ENCODE assay signal across 19 mouse cellular contexts in the genomic region with DNA sequence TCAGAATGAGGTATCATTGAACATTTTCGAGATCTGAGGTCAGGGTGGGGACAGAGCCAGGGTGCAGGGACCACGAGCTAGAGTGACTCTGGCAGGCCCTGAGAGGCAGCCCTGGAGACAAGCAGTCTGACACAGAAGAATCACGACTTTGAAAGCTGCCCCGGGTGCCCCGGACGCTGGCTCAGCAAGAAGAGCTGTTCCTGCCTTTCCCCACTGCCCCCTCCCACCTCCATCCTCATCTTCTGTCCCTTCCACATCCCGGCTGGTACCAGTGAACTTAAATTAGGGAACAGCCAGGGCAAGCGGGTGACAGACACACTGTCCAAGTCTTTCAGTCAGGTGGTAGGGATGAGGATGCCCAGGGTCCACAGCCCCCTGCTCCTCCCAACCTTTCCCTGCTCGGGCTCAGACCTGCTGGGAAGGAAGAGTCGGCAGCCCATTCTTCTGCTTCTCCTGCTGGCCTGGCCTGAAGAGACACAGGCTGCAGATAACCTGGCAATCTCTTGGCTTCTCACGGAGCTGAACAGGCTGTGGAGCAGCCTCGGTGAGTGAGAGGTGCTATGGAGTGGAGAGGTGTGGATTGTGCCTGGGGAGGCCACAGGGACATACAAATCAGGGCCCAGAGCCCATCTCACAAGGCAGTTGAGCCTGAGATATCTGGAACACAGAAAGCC. TPM values are rescaled to one million over a fixed set of nuclear protein-coding genes. Genes with fewer than 3 reads are reported as not detected.
DNase-seq lines count a peak whose midpoint lies in the region; ATAC-seq and TF ChIP-seq lines count a peak whose summit lies in the region.
"Had no signal": no experiment of that assay in that cellular context is flagged by ENCODE, and none has a peak within 500 bp of the region (broad histone marks: within the 10 kb centered on the region; RNA-seq: fewer than 3 reads in every experiment).

No protein-coding gene starts in this region.

- no peaks in the 10 kb centered on the region for H3K27me3 ChIP-seq in forebrain, embryonic 10.5 days (ENCODE audit: poor library complexity, severe bottlenecking)
- H3K27me3 ChIP-seq in forebrain, embryonic 14.5 days (replicated peaks; ENCODE audit: control insufficient read depth, insufficient read depth, low read length), result no peaks in the 10 kb centered on the region
- peaks cover 4% of the 10 kb centered on the region; the same call in 1 of the 2 replicates for H3K27me3 ChIP-seq in hindbrain, embryonic 13.5 days
- no peaks in the 10 kb centered on the region for H3K27me3 ChIP-seq in hindbrain, postnatal 0 days (ENCODE audit: insufficient read depth, low read length)
- H3K27me3 ChIP-seq in embryonic facial prominence, embryonic 10.5 days (replicated peaks; ENCODE audit: low read depth, poor library complexity, severe bottlenecking), result peaks cover 7% of the 10 kb centered on the region; the same call in 1 of the 2 replicates
- H3K27me3 ChIP-seq: forebrain, embryonic 15.5 days; heart, embryonic 15.5 days; intestine, embryonic 15.5 days; liver, embryonic 15.5 days; Patski had no signal

- H3K4me2 ChIP-seq in forebrain, embryonic 14.5 days (ENCODE audit: low read length), result no peak overlapping the region
- no peak overlapping the region for H3K4me2 ChIP-seq in hindbrain, embryonic 13.5 days
- no peak overlapping the region for H3K4me2 ChIP-seq in hindbrain, postnatal 0 days (ENCODE audit: low read depth, low read length)
- H3K4me2 ChIP-seq: forebrain, embryonic 15.5 days; heart, embryonic 15.5 days; hindbrain, embryonic 14.5 days; intestine, embryonic 15.5 days; liver, embryonic 15.5 days had no signal

- peak overlapping the region; percentile 44; the same call in 1 of the 2 replicates for H3K27ac ChIP-seq in forebrain, embryonic 10.5 days
- H3K27ac ChIP-seq in forebrain, embryonic 14.5 days (ENCODE audit: low read depth, low read length), result no peak overlapping the region
- no peak overlapping the region for H3K27ac ChIP-seq in hindbrain, embryonic 13.5 days
- H3K27ac ChIP-seq in hindbrain, postnatal 0 days, result no peak overlapping the region
- H3K27ac ChIP-seq in embryonic facial prominence, embryonic 10.5 days (replicated peaks), result peak overlapping the region; percentile 27; the same call in 1 of the 2 replicates
- H3K27ac ChIP-seq: forebrain, embryonic 15.5 days; heart, embryonic 15.5 days; hindbrain, embryonic 14.5 days; intestine, embryonic 15.5 days; liver, embryonic 15.5 days had no signal

- H3K9me3 ChIP-seq in forebrain, embryonic 10.5 days, result no peaks in the 10 kb centered on the region
- no peaks in the 10 kb centered on the region for H3K9me3 ChIP-seq in forebrain, embryonic 14.5 days (replicated peaks; ENCODE audit: control insufficient read depth, low read length)
- no peaks in the 10 kb centered on the region for H3K9me3 ChIP-seq in hindbrain, embryonic 13.5 days
- no peaks in the 10 kb centered on the region for H3K9me3 ChIP-seq in hindbrain, postnatal 0 days (ENCODE audit: low read length)
- no peaks in the 10 kb centered on the region for H3K9me3 ChIP-seq in embryonic facial prominence, embryonic 10.5 days
- H3K9me3 ChIP-seq: forebrain, embryonic 15.5 days; heart, embryonic 15.5 days; intestine, embryonic 15.5 days; liver, embryonic 15.5 days had no signal

- H3K4me3 ChIP-seq in forebrain, embryonic 10.5 days, result no peak overlapping the region
- no peak overlapping the region for H3K4me3 ChIP-seq in forebrain, embryonic 14.5 days (ENCODE audit: low read depth, low read length)
- H3K4me3 ChIP-seq in hindbrain, embryonic 13.5 days, result no peak overlapping the region
- no peak overlapping the region for H3K4me3 ChIP-seq in hindbrain, postnatal 0 days (ENCODE audit: low read length)
- no peak overlapping the region for H3K4me3 ChIP-seq in embryonic facial prominence, embryonic 10.5 days
- H3K4me3 ChIP-seq: forebrain, embryonic 15.5 days; heart, embryonic 15.5 days; intestine, embryonic 15.5 days; liver, embryonic 15.5 days had no signal

- no peaks in the 10 kb centered on the region for H3K36me3 ChIP-seq in forebrain, embryonic 10.5 days (replicated peaks)
- no peaks in the 10 kb centered on the region for H3K36me3 ChIP-seq in forebrain, embryonic 14.5 days (ENCODE audit: control insufficient read depth, insufficient read depth, low read length)
- no peaks in the 10 kb centered on the region for H3K36me3 ChIP-seq in hindbrain, embryonic 13.5 days
- no peaks in the 10 kb centered on the region for H3K36me3 ChIP-seq in hindbrain, postnatal 0 days (ENCODE audit: insufficient read depth, low read length)
- H3K36me3 ChIP-seq in embryonic facial prominence, embryonic 10.5 days (replicated peaks), result no peaks in the 10 kb centered on the region
- H3K36me3 ChIP-seq: forebrain, embryonic 15.5 days; heart, embryonic 15.5 days; intestine, embryonic 15.5 days; liver, embryonic 15.5 days had no signal

- no peak overlapping the region for H3K9ac ChIP-seq in forebrain, embryonic 14.5 days (ENCODE audit: low read length)
- H3K9ac ChIP-seq in hindbrain, embryonic 13.5 days, result peak overlapping the region; percentile 13; the same call in 1 of the 2 replicates
- no peak overlapping the region; the same call in 1 of the 2 replicates for H3K9ac ChIP-seq in hindbrain, postnatal 0 days (replicated peaks; ENCODE audit: low read length)
- H3K9ac ChIP-seq: forebrain, embryonic 15.5 days; heart, embryonic 15.5 days; hindbrain, embryonic 14.5 days; intestine, embryonic 15.5 days; liver, embryonic 15.5 days had no signal

- no peak for ATAC-seq in forebrain, embryonic 14.5 days
- ATAC-seq in hindbrain, embryonic 13.5 days (ENCODE audit: low FRiP score), result no peak
- no peak for ATAC-seq in hindbrain, postnatal 0 days
- ATAC-seq: CD4-positive, CD25-positive, alpha-beta regulatory T cell, adult 4 months; forebrain, embryonic 15.5 days; intestine, embryonic 15.5 days; lung, postnatal 0 days; Patski had no signal

- H3K4me1 ChIP-seq in forebrain, embryonic 10.5 days, result peaks cover 37% of the 10 kb centered on the region
- H3K4me1 ChIP-seq in forebrain, embryonic 14.5 days (ENCODE audit: control insufficient read depth, insufficient read depth, low read length), result no peaks in the 10 kb centered on the region
- peaks cover 41% of the 10 kb centered on the region for H3K4me1 ChIP-seq in hindbrain, embryonic 13.5 days (replicated peaks)
- H3K4me1 ChIP-seq in hindbrain, postnatal 0 days (ENCODE audit: insufficient read depth, low read length), result peaks cover 17% of the 10 kb centered on the region
- H3K4me1 ChIP-seq in embryonic facial prominence, embryonic 10.5 days, result peaks cover 54% of the 10 kb centered on the region
- H3K4me1 ChIP-seq: forebrain, embryonic 15.5 days had no signal

- DNase-seq in forebrain, embryonic 10.5 days (ENCODE audit: extremely low spot score, low spot score), result no peak
- no peak for DNase-seq in forebrain, embryonic 14.5 days (ENCODE audit: low spot score)
- no peak for DNase-seq in hindbrain, postnatal 0 days (ENCODE audit: low spot score)
- DNase-seq in cerebellum, adult 8-10 months, result peak; percentile 67
- DNase-seq in embryonic facial prominence, embryonic 10.5 days (ENCODE audit: low spot score), result no peak
- DNase-seq in kidney, adult 11 months, result no peak
- DNase-seq in spleen, adult 12 weeks (ENCODE audit: low spot score), result no peak
- DNase-seq: adrenal gland, adult 8-10 months; midbrain, embryonic 14.5 days; retina, postnatal 1 day had no signal

- TF ChIP-seq CTCF in hindbrain, postnatal 0 days (IDR thresholded peaks at IDR 0.05; ENCODE audit: low read depth), result no peak

- 73% methylated on average over 12 of the region's 12 CpGs for WGBS in forebrain, embryonic 10.5 days
- WGBS in forebrain, embryonic 14.5 days, result 71% methylated on average over 12 of the region's 12 CpGs
- 69% methylated on average over 12 of the region's 12 CpGs for WGBS in hindbrain, embryonic 13.5 days
- WGBS in hindbrain, postnatal 0 days, result 58% methylated on average over 12 of the region's 12 CpGs
- 66% methylated on average over 12 of the region's 12 CpGs for WGBS in embryonic facial prominence, embryonic 10.5 days

RNA-seq across cellular contexts. Expression of a gene that starts 35.6 kb away (rescaled TPM):
- 2.3 and 2.8 TPM in 2 replicates for polyA plus RNA-seq in forebrain, embryonic 10.5 days (2016; fragmentation: Nextera tagmentation; extraction: Ambion mirVana)
- 1.5 and 1.9 TPM in 2 replicates for polyA plus RNA-seq in forebrain, embryonic 14.5 days (2014; fragmentation: Nextera tagmentation; extraction: Ambion mirVana)
- 3.6 and 3.8 TPM in 2 replicates for polyA plus RNA-seq in hindbrain, embryonic 13.5 days (2015; fragmentation: Nextera tagmentation; extraction: Ambion mirVana)
- 36.1 and 40.5 TPM in 2 replicates for total RNA-seq in hindbrain, postnatal 0 days (2014; rRNA removed)
- polyA plus RNA-seq in hindbrain, postnatal 0 days (2015; fragmentation: Nextera tagmentation; extraction: Ambion mirVana), result 5.8 and 7.1 TPM in 2 replicates
- 2.6 and 2.8 TPM in 2 replicates for polyA plus RNA-seq in embryonic facial prominence, embryonic 10.5 days (2016; fragmentation: Nextera tagmentation; extraction: Ambion mirVana)

Comparison
In these comparisons a context has a peak if more than half of its experiments do, and no peak if none do; other contexts are left out.
1. H3K27ac ChIP-seq: peak in forebrain, embryonic 10.5 days (single experiment) and embryonic facial prominence, embryonic 10.5 days (single experiment); none in forebrain, embryonic 14.5 days (single experiment), hindbrain, embryonic 13.5 days (single experiment) and hindbrain, postnatal 0 days (single experiment).